Mouse (Mus musculus) liver, embryonic 14.5 days (tissue): ENCODE data around the gene Creg1. TPM values are rescaled to one million over a fixed set of nuclear protein-coding genes. Genes with fewer than 3 reads are reported as not detected.

ENCODE experiments used
- ATAC-seq: fragments of 200-750 bp; cut with Nextera tagmentation; 2 replicates; pipeline ENCODE4 v1.8.0; 2017; ENCODE audit warnings: moderate number of reproducible peaks, mild to moderate bottlenecking, moderate library complexity; ENCODE audit not compliant: insufficient read depth
- DNase-seq, 3 experiments: peaks; one replicate each; pipeline ENCODE4 v3.0.0-alpha.2; 2012 to 2013; ENCODE audit warnings: low read depth in 3 of 3, low spot score in 3 of 3
- H3K27ac ChIP-seq: fragments of 300-500 bp; sonication (generic); 2 replicates; pipeline ENCODE4 v1.5.1; 2014; ENCODE audit warnings: moderate library complexity, mild to moderate bottlenecking, control low read depth, inconsistent platforms
- H3K27me3 ChIP-seq: fragments of 300-500 bp; sonication (generic); 2 replicates; pipeline ENCODE4 v1.6.1; 2014; ENCODE audit warnings: mild to moderate bottlenecking, low read length, moderate library complexity; ENCODE audit not compliant: control insufficient read depth, insufficient read depth
- H3K36me3 ChIP-seq: fragments of 300-500 bp; sonication (generic); replicated peaks from 2 replicates; pipeline ENCODE4 v1.6.1; 2014; ENCODE audit warnings: low read depth; ENCODE audit not compliant: control insufficient read depth, insufficient read depth
- H3K4me1 ChIP-seq, 2 experiments: fragments of 200-500 bp in 1 of 2; fragments of 300-500 bp in 1 of 2; sonication (generic) in 1 of 2; replicated peaks; 2 replicates each; pipeline ENCODE4 v1.6.1; 2012 to 2014; ENCODE audit warnings: antibody characterized with exemption in 1 of 2, inconsistent platforms in 1 of 2, low read length in 1 of 2; ENCODE audit not compliant: control insufficient read depth in 2 of 2, insufficient read depth in 2 of 2
- H3K4me2 ChIP-seq: fragments of 300-500 bp; sonication (generic); 2 replicates; pipeline ENCODE4 v1.6.1; 2014; ENCODE audit warnings: low read depth, mild to moderate bottlenecking, control low read depth, moderate library complexity
- H3K4me3 ChIP-seq, 2 experiments: fragments of 200-500 bp in 1 of 2; fragments of 300-500 bp in 1 of 2; sonication (generic) in 1 of 2; 2 replicates each; pipeline ENCODE4 v1.5.1; 2012 to 2014; ENCODE audit warnings: low read depth in 2 of 2, low read length in 2 of 2, mild to moderate bottlenecking in 2 of 2, control low read depth in 1 of 2, inconsistent platforms in 1 of 2, moderate library complexity in 1 of 2; ENCODE audit not compliant: insufficient read depth in 1 of 2
- H3K9ac ChIP-seq: fragments of 300-500 bp; sonication (generic); replicated peaks from 2 replicates; pipeline ENCODE4 v1.6.1; 2014; ENCODE audit warnings: mild to moderate bottlenecking, control low read depth, moderate library complexity
- H3K9me3 ChIP-seq: fragments of 300-500 bp; sonication (generic); 2 replicates; pipeline ENCODE4 v1.6.1; 2016; ENCODE audit warnings: low read length, mixed read lengths; ENCODE audit not compliant: control insufficient read depth
- CTCF ChIP-seq: IDR thresholded peaks from 2 replicates; pipeline ENCODE4 v1.5.1; 2016; ENCODE audit warnings: antibody characterized with exemption, low read depth, control low read depth
- EP300 ChIP-seq: IDR thresholded peaks from 2 replicates; pipeline ENCODE4 v1.6.1; 2016; ENCODE audit warnings: antibody characterized with exemption, low read depth
- WGBS: fragments of 180-500 bp; shearing (Covaris S2); extraction: QIAGEN DNeasy Blood & Tissue Kit; methylation state at CpG from one replicate; pipeline ENCODE4 v1.1.7; 2014; ENCODE audit not compliant: insufficient replicate concordance; 5-methylcytosine and 5-hydroxymethylcytosine counted together
- polyA plus RNA-seq, 2 experiments: library from polyadenylated mRNA; depleted of rRNA in 1 of 2; stranded (reverse) in 1 of 2; unstranded in 1 of 2; fragments of >200 nt; fragmentation: Nextera tagmentation in 1 of 2; extraction: Ambion mirVana in 1 of 2; gene quantifications; 2 replicates each; pipeline versions ENCODE4 v1.2.1 to v1.2.3; 2012 to 2014

Gene Creg1
- polyA plus RNA-seq, 2 experiments = 106 to 369 TPM

DNA sequence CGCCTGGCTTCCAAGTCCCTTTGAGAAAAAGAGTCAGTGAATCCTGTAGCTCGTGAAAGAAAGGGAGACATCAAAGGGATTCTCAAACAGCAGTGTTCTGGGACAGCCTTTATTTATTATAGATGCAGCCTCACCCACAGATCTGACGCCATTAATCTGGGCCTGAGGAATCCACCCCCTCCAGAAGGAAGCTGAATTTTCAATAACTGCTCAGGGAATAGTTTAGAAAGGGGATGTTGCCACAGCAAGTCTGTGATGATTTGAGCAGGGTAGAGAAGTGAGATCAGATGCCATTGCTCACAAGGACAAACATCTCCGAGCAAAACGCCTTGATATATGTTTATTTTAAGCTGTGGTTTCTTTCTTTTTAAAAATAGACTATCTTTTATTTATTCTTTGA lies 26.1 kb upstream of the Creg1 start:
- Histone ChIP-seq H3K27me3 (no peaks in the 10 kb centered on the region; the same call in 1 of the 2 replicates), H3K4me1 (peaks cover 0 to 7% of the 10 kb centered on the region in 2 experiments; a peak in 2 of 4 replicates), H3K27ac (no peak overlapping the region), H3K4me3 (no peak overlapping the region), H3K9ac (no peak overlapping the region), H3K4me2 (no peak overlapping the region), H3K9me3 (no peaks in the 10 kb centered on the region), H3K36me3 (no peaks in the 10 kb centered on the region)
- 41% methylated on average over 5 of the region's 5 CpGs for WGBS
- ATAC-seq = no peak
- TF ChIP-seq EP300 (no peak), CTCF (no peak)
- no peak for DNase-seq

DNA sequence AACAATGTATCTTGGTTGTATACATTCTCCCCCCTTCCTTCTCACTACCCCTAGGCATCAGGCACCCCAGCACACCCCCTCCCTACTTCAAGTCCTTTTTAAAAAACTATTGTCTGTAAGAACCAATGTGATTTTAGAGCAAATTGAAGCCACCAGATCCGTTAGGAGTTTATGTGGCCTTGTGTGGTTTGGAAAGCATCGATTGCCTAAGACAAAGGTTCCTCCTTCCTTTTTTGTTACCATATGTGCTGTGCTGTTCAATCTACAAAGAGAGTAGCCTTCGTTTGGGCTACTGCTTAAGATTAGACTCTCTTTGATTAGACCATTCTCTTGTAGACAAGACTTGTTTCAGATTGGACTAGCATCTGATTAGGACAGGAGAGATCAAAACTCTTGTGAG lies 25.7 kb upstream of the Creg1 start:
- DNase-seq (no peak), ATAC-seq (no peak)
- Histone ChIP-seq H3K9me3 (no peaks in the 10 kb centered on the region), H3K27me3 (no peaks in the 10 kb centered on the region; the same call in 1 of the 2 replicates), H3K27ac (no peak overlapping the region), H3K4me3 (no peak overlapping the region), H3K4me1 (peaks cover 0 to 7% of the 10 kb centered on the region in 2 experiments; a peak in 2 of 4 replicates), H3K9ac (no peak overlapping the region), H3K4me2 (no peak overlapping the region), H3K36me3 (no peaks in the 10 kb centered on the region)
- no peak; the same call in 1 of the 2 replicates for TF ChIP-seq EP300
- no peak for TF ChIP-seq CTCF
- WGBS = 17% methylated on average over 3 of the region's 3 CpGs

DNA sequence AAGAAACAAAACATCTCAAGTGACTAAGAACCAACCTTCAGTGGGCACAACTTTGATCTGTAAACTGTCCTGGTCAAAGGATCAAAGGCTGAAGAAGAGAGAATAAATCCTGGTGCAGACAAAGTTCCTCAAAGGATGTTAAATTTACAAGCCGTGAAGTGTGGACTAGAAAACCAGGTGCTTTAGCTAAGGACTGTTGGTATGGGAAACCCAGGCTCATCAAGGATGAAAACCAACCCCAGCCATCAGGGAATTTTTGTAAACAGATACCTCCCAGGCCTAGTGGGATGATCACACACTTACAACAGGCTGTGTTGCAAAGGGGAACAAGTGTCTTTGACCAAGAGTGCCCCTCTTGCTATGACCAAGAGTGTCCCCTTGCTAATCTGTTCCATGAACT lies 24.6 kb upstream of the Creg1 start:
- Histone ChIP-seq H3K4me1 (peaks cover 0 to 7% of the 10 kb centered on the region in 2 experiments; a peak in 2 of 4 replicates), H3K9me3 (no peaks in the 10 kb centered on the region), H3K4me2 (no peak overlapping the region), H3K9ac (no peak overlapping the region), H3K36me3 (no peaks in the 10 kb centered on the region), H3K27me3 (no peaks in the 10 kb centered on the region; the same call in 1 of the 2 replicates), H3K4me3 (no peak overlapping the region), H3K27ac (no peak overlapping the region)
- 70% methylated on average over 1 of the region's 1 CpGs for WGBS
- TF ChIP-seq EP300 (no peak), CTCF (no peak)
- ATAC-seq = no peak
- DNase-seq = no peak

DNA sequence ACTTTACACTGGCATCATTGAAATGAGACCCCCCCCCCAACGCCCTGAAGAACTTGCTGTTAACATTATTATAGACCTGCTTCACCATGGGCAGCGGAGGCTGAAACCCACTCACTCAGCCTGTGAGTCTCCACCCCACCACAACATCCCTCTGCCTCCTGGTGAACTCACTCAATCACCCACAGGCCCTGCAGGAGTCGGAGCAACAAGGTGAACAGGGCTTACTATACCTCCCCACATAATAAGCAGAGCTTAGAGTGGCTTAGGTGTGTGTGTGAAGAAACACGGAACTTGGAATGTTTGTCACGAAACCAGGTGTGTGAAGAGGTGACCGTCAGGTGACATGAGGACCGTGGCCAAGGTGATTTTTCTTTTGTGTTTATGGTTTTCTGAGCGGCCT lies 21.6 kb upstream of the Creg1 start:
- Histone ChIP-seq H3K27ac (no peak overlapping the region), H3K4me1 (no peaks in the 10 kb centered on the region), H3K9me3 (no peaks in the 10 kb centered on the region), H3K4me2 (no peak overlapping the region), H3K36me3 (no peaks in the 10 kb centered on the region), H3K9ac (no peak overlapping the region), H3K4me3 (no peak overlapping the region), H3K27me3 (no peaks in the 10 kb centered on the region)
- DNase-seq (no peak), ATAC-seq (no peak)
- TF ChIP-seq CTCF = no peak
- no peak for TF ChIP-seq EP300
- 71% methylated on average over 8 of the region's 8 CpGs for WGBS

DNA sequence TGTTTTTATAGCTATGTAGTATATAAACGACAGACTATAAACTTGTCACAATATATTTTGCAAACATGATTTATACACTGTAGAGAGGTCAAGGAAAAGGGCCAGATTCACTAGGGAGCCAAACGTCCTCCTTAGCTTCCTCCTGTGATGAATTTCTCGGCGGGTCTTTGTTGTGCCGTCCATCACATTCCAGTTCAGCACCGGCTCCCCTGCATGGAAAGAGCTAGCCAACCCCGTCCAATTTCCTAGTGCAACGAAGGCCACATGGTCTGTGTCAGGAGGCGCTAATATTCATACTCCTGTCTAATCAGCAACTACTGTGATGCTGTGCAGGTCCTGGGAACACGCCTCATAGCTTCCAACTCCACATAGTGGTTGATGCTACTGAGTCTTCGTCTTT lies 15.5 kb upstream of the Creg1 start:
- no peak for ATAC-seq
- Histone ChIP-seq H3K9me3 (no peaks in the 10 kb centered on the region), H3K4me1 (no peaks in the 10 kb centered on the region; a peak in 1 of 4 replicates), H3K27ac (no peak overlapping the region), H3K4me2 (no peak overlapping the region), H3K36me3 (no peaks in the 10 kb centered on the region), H3K9ac (no peak overlapping the region), H3K27me3 (no peaks in the 10 kb centered on the region), H3K4me3 (no peak overlapping the region)
- WGBS = 40% methylated on average over 11 of the region's 11 CpGs
- TF ChIP-seq CTCF = no peak
- no peak for TF ChIP-seq EP300
- no peak for DNase-seq
